Mouse (Mus musculus): ENCODE data around the gene Olfr906.

Olfr906 gene

DNA sequence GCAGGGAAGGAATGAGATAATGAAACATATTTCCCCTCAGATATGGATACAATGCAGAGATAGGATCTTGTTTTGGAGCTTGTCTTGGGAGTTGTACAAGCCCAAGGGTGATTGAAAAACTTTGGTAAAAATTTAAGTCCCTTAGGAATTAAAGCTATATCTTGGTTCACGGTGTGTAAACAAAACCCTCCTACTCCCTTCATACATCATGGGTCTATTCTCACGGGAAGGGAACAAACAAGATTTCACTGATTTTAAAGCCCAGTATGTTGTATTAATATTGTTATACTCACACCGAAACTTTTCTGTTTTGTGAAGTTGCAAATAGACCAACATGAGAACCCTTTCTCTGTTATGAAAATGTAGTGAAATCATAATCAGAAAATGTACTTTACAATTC lies at the start of gene Olfr906:
Olfr906 (plus strand) TSS at position 301 of the 400 bp plus-strand sequence.
- no peak for DNase-seq (ENCODE audit: low spot score)

DNA sequence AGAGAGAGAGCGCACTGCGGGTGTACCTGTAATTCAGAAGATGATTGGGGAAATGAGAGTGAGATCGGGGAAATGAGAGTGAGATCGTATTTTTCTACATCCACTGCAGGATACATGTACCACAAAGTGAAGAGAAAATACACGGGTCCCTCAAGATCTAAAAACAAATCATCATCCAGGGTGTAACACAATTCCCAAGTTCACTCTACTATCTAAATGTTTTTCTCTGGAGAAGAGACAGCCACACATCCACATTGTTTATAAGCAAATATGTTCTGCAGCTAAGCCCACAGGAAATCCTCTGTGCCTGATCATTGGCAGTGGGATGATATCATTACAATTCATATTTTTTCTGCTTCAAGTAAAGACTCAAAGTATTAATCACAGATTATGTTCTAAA lies 39.5 kb upstream of the Olfr906 start, which contains the start of gene Olfr902:
Olfr902 (plus strand) TSS at position 301 of the 400 bp plus-strand sequence.
- DNase-seq (ENCODE audit: low spot score) = no peak

DNA sequence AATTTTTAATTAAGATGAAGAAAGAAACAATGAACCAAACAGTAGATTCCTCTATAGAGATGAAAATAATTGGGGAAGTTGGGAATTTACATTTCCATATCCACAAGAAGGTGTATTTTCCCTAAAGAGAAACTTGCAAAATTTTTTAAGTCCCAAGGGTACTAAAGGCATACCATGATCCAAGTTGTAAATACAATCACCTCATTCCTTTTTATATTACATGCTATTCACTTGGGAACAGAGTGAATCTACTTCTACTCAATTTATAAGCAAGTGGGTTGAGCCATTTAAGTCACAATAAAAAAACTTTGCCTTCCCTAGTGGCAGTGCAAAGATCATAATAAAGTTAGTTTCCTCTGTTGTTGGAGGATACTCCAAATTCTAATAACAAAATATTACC lies 24.0 kb upstream of the Olfr906 start, which contains the start of gene Olfr904:
Olfr904 (plus strand) TSS at position 301 of the 400 bp plus-strand sequence.
- no peak for DNase-seq (ENCODE audit: low spot score)

GRCm38 (mm10) chr9:38470807-38471206 lies 16.1 kb upstream of the Olfr906 start, which contains the start of gene Olfr905:
TSS of gene Olfr905 (plus strand) at chr9:38471107.
- DNase-seq (ENCODE audit: low spot score) = no peak

DNA sequence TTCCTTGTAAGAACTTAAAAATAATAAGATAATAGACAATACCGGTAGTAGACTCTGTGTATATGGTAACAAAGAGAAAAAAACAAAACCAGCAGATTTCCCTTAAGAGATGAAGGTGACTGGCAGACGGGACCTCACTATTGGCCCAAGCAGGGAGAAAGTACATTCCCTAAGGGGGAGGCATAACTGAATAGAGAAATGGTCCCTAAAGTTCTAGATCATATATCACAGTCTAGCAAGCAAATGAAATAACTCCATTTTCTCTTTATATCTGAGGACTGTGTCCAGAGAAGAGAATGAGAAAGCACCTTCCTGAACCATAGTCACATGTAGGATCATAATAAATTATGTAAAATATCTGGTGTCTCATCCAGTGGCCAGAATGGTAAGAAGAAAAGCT lies 8.6 kb downstream of the Olfr906 start, which contains the start of gene Olfr907:
Olfr907 (plus strand) TSS at position 301 of the 400 bp plus-strand sequence.
- no peak for DNase-seq (ENCODE audit: low spot score)

GRCm38 (mm10) chr9:38512353-38512752 lies 25.5 kb downstream of the Olfr906 start:
- DNase-seq (ENCODE audit: low spot score) = no peak

DNA sequence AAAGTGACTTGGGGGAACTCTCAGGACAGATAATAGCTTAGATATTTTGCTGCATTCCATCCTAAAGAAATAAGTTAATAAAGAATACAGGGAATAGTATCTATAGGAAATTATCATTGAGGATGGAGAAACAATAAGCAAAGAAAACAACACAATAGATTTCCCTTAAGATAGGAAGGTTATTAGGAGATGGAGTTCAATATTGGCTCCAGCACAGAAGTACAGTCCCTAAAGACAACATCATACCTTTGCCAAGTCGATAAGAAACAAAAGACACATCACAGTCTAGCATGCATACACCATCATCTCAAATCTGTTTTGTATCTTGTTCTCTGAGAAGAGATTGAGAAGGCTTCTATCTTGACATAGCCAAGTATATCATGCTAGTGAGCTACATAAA lies 34.4 kb downstream of the Olfr906 start, which contains the start of gene Olfr911-ps1:
Olfr911-ps1 (plus strand) TSS at position 301 of the 400 bp plus-strand sequence.
- DNase-seq (ENCODE audit: low spot score) = no peak

GRCm38 (mm10) chr9:38537549-38537948 lies 50.7 kb downstream of the Olfr906 start, which contains the start of gene Olfr910:
TSS of gene Olfr910 (plus strand) at chr9:38537849.
- no peak for DNase-seq (ENCODE audit: low spot score)

Data from urinary bladder, postnatal 14 days (tissue).